Mouse (Mus musculus): Measurements from ENCODE around the gene 3110040N11Rik. TPM values are rescaled to one million over a fixed set of nuclear protein-coding genes. Genes with fewer than 3 reads are reported as not detected.
"Not testable (repeated sequence)": the region's sequence is repeated elsewhere in the genome, so short reads cannot be mapped to it uniquely, and the experiment has no call there.

Gene 3110040N11Rik
- polyA plus RNA-seq (2012; ENCODE audit: insufficient read depth, low replicate concordance) = 33.8 TPM in 1 of 2 replicates, not detected in the other

- peaks cover 24% of the 10 kb centered on the region for H3K4me1 ChIP-seq
- peak within 1 kb of the TSS; percentile 93 for H3K4me3 ChIP-seq (replicated peaks)
- H3K9me3 ChIP-seq = no peaks in the 10 kb centered on the region
- no peak for TF ChIP-seq GATA1 (IDR thresholded peaks at IDR 0.05; ENCODE audit: borderline replicate concordance, low read length)
- peaks cover 48% of the 10 kb centered on the region for H3K36me3 ChIP-seq (replicated peaks; ENCODE audit: low read length)
- no peaks in the 10 kb centered on the region for H3K27me3 ChIP-seq (replicated peaks)
Observed at GRCm38 (mm10) chr7:81789095-81789757, at the start of gene 3110040N11Rik. TSS of gene 3110040N11Rik (minus strand) at chr7:81789478.

DNA sequence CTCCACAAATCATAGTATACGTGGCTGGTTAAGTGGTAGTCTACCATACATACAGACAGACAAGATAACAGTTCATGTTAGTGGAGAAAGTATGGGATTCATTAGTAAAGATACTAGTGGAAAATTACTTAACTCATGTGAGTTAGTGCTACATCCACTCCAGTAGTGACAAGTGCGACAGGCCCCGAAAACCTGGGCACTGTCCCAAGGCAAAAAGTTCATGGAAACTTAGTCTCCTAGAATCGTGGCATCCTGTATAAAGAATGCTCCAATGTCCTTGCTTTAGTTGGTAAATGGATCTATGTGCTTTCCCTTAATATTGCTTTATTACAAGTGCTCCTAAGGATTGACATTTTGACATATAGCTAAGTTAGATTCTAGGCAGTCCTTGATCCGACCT, 48.5 kb upstream of the 3110040N11Rik start:
- not testable (repeated sequence) for H3K4me3 ChIP-seq (replicated peaks); H3K36me3 ChIP-seq (replicated peaks; ENCODE audit: low read length); H3K9me3 ChIP-seq
- peaks cover 12% of the 10 kb centered on the region for H3K27me3 ChIP-seq (replicated peaks)
- H3K4me1 ChIP-seq = peaks cover 14% of the 10 kb centered on the region

- Histone ChIP-seq H3K9me3 (peaks cover 3% of the 10 kb centered on the region; the same call in 1 of the 2 replicates), H3K4me1 (peaks cover 5% of the 10 kb centered on the region), H3K27me3 (replicated peaks) (peaks cover 2% of the 10 kb centered on the region), H3K4me3 (replicated peaks) (no peak overlapping the region), H3K36me3 (replicated peaks; ENCODE audit: low read length) (no peaks in the 10 kb centered on the region)
- TF ChIP-seq GATA1 (IDR thresholded peaks at IDR 0.05; ENCODE audit: borderline replicate concordance, low read length) = no peak
- TF ChIP-seq FLI1 (IDR thresholded peaks at IDR 0.05; ENCODE audit: low read length) = no peak
Observed at GRCm38 (mm10) chr7:81835430-81835829, 46.2 kb upstream of the 3110040N11Rik start.

- peaks cover 8% of the 10 kb centered on the region for H3K4me1 ChIP-seq
- H3K27me3 ChIP-seq (replicated peaks) = peaks cover 2% of the 10 kb centered on the region
- H3K36me3 ChIP-seq (replicated peaks; ENCODE audit: low read length) = no peaks in the 10 kb centered on the region
- H3K4me3 ChIP-seq (replicated peaks) = no peak overlapping the region
- H3K9me3 ChIP-seq = peaks cover 3% of the 10 kb centered on the region; the same call in 1 of the 2 replicates
- TF ChIP-seq FLI1 (IDR thresholded peaks at IDR 0.05; ENCODE audit: low read length) = no peak
- TF ChIP-seq GATA1 (IDR thresholded peaks at IDR 0.05; ENCODE audit: borderline replicate concordance, low read length) = no peak
Observed at GRCm38 (mm10) chr7:81834847-81835246, 45.6 kb upstream of the 3110040N11Rik start.

- no peaks in the 10 kb centered on the region for H3K9me3 ChIP-seq
- TF ChIP-seq FLI1 (IDR thresholded peaks at IDR 0.05; ENCODE audit: low read length) = no peak
- TF ChIP-seq GATA1 (IDR thresholded peaks at IDR 0.05; ENCODE audit: borderline replicate concordance, low read length) = no peak
Observed at GRCm38 (mm10) chr7:81829379-81829894, 40.2 kb upstream of the 3110040N11Rik start, which contains the start of gene Btbd1. TSS of gene Btbd1 (minus strand) at chr7:81829431.

GRCm38 (mm10) chr7:81828681-81829378, 39.6 kb upstream of the 3110040N11Rik start:
- TF ChIP-seq GATA1 (IDR thresholded peaks at IDR 0.05; ENCODE audit: borderline replicate concordance, low read length) (no peak), FLI1 (IDR thresholded peaks at IDR 0.05; ENCODE audit: low read length) (no peak)
- H3K27me3 ChIP-seq (replicated peaks) = no peaks in the 10 kb centered on the region
- peak overlapping the region; percentile 97 for H3K4me3 ChIP-seq (replicated peaks)
- H3K9me3 ChIP-seq = no peaks in the 10 kb centered on the region
- peaks cover 49% of the 10 kb centered on the region for H3K4me1 ChIP-seq
- peaks cover 8% of the 10 kb centered on the region for H3K36me3 ChIP-seq (replicated peaks; ENCODE audit: low read length)

More at GRCm38 (mm10) chr7:81829379-81829894, 40.2 kb upstream of the 3110040N11Rik start, which contains the start of gene Btbd1:
- H3K27me3 ChIP-seq (replicated peaks) = no peaks in the 10 kb centered on the region
- H3K4me3 ChIP-seq (replicated peaks) = peak within 1 kb of the TSS; percentile 97
- peaks cover 5% of the 10 kb centered on the region for H3K36me3 ChIP-seq (replicated peaks; ENCODE audit: low read length)
- H3K4me1 ChIP-seq = peaks cover 46% of the 10 kb centered on the region

DNA sequence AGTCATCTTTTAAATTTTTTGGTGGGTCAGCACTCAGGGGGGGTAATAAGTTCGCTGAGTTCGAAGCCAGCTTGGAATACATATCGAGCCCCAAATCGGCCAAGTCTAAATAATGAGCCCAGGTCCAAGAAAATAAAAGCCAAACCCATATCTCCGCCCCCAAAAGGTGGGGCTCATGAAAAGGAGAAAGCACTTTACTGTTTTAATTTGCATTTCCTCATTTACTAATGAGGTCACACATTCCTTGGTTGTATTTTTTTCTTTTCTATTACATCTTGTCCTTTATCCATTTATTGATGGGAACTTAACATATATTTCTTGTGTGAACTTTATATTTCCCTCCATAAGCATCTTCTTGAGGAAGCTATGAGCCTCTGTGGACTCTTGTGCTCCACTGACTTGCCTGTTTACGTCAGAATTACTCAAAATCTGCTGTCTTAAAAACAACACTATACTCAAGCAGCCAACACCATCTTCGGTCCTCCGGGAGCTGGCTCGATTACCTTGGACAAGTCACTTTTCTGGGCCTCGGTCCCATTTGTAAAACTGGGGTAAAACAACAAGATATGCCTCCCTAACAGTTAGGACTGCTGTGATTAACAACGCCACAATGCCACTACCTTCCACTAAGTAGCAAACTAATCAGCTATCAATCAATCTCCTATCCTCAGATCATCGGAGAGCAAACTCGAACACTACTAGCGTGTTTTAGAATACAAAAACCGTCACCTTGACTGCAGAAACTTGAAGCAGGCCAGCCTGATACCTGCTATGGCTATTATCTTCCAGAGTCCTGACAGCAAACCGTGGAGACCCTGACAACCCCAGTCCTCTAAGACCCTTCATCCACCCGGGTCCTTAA, 38.8 kb upstream of the 3110040N11Rik start:
- Histone ChIP-seq H3K4me1 (peaks cover 53% of the 10 kb centered on the region), H3K27me3 (replicated peaks) (no peaks in the 10 kb centered on the region)

GRCm38 (mm10) chr7:81825381-81825780, 36.1 kb upstream of the 3110040N11Rik start:
- H3K4me1 ChIP-seq = peaks cover 53% of the 10 kb centered on the region
- no peak overlapping the region for H3K4me3 ChIP-seq (replicated peaks)
- H3K27me3 ChIP-seq (replicated peaks) = no peaks in the 10 kb centered on the region
- TF ChIP-seq GATA1 (IDR thresholded peaks at IDR 0.05; ENCODE audit: borderline replicate concordance, low read length) (no peak), FLI1 (IDR thresholded peaks at IDR 0.05; ENCODE audit: low read length) (no peak)
- peaks cover 14% of the 10 kb centered on the region for H3K36me3 ChIP-seq (replicated peaks; ENCODE audit: low read length)
- H3K9me3 ChIP-seq = no peaks in the 10 kb centered on the region

More for the DNA sequence above, 38.8 kb upstream of the 3110040N11Rik start:
- Histone ChIP-seq H3K4me3 (replicated peaks) (peak overlapping the region; percentile 97), H3K36me3 (replicated peaks; ENCODE audit: low read length) (peaks cover 14% of the 10 kb centered on the region), H3K9me3 (no peaks in the 10 kb centered on the region)
- no peak for TF ChIP-seq GATA1 (IDR thresholded peaks at IDR 0.05; ENCODE audit: borderline replicate concordance, low read length)
- no peak for TF ChIP-seq FLI1 (IDR thresholded peaks at IDR 0.05; ENCODE audit: low read length)

DNA sequence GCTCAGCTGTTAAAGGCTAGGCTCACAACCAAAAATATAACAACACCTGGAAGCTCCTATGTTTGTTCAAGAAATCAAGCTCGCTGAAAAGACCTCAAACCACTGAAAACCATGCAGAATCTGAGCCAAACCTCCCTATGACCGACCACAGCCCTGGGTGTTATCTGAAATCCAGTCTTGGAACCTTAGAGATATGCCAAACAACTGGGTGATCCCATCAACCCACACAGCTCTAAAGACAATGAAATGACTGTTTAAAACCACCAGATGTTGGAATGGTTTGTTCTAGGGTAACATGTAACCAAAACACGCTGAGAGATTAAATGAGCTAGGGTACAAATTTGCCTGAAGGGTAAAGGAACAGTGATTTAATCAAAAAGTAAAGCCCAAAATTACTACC, 35.6 kb upstream of the 3110040N11Rik start:
- Histone ChIP-seq H3K9me3 (no peaks in the 10 kb centered on the region), H3K4me1 (peaks cover 49% of the 10 kb centered on the region), H3K27me3 (replicated peaks) (no peaks in the 10 kb centered on the region), H3K4me3 (replicated peaks) (no peak overlapping the region), H3K36me3 (replicated peaks; ENCODE audit: low read length) (peaks cover 14% of the 10 kb centered on the region)
- no peak for TF ChIP-seq GATA1 (IDR thresholded peaks at IDR 0.05; ENCODE audit: borderline replicate concordance, low read length)
- TF ChIP-seq FLI1 (IDR thresholded peaks at IDR 0.05; ENCODE audit: low read length) = no peak

All from megakaryocyte, embryonic 14.5 days (primary cell).